In the genomic region with DNA sequence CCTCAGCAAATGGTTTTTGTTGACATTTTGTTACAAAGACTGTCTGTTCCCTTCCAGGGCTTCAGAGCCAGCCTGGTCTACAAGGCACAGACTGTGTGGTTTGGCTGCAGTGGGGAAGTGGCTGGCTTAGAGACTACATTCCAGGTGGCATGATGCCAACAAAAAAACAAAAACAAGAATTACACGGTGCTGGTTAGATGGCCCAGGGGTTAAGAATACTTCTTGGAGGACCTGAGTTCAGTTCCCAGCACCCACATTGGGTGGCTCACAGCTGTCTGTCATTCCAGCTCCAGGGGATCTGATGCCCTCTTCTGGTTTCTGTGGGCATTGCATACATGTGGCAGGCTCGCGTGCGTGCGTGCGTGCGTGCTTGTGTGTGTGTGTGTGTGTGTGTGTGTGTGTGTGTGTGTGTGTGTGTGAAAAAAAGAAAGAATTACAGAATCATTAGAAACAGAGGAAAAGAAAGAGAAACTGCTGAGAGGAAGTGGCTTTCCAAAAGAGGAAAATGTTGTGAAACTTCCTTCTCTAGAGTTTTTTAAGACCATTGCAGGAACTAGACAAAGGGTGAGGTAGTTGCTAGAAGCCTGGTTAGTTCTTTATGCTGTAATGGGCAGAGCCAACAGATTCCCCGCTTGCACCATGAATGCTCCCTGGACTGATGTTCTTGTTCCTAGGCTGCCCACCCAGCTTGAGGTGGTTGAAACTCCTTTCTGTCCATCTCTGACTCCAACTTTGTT, we compare ENCODE assay signal across 17 mouse cellular contexts. TPM values are rescaled to one million over a fixed set of nuclear protein-coding genes. Genes with fewer than 3 reads are reported as not detected.
DNase-seq lines count a peak whose midpoint lies in the region; ATAC-seq and TF ChIP-seq lines count a peak whose summit lies in the region.
"Had no signal": no experiment of that assay in that cellular context is flagged by ENCODE, and none has a peak within 500 bp of the region (broad histone marks: within the 10 kb centered on the region; RNA-seq: fewer than 3 reads in every experiment).

No protein-coding gene starts in this region.

- no peaks in the 10 kb centered on the region for H3K27me3 ChIP-seq in hindbrain, postnatal 0 days (ENCODE audit: insufficient read depth, low read length)
- H3K27me3 ChIP-seq in hindbrain, embryonic 12.5 days, result no peaks in the 10 kb centered on the region
- no peaks in the 10 kb centered on the region for H3K27me3 ChIP-seq in liver, postnatal 0 days (ENCODE audit: insufficient read depth, low read length)
- H3K27me3 ChIP-seq: lung, embryonic 15.5 days; midbrain, embryonic 13.5 days had no signal

- H3K4me2 ChIP-seq in hindbrain, postnatal 0 days (ENCODE audit: low read depth, low read length), result no peak overlapping the region
- no peak overlapping the region for H3K4me2 ChIP-seq in hindbrain, embryonic 12.5 days (replicated peaks)
- H3K4me2 ChIP-seq in liver, postnatal 0 days (ENCODE audit: low read depth, low read length), result no peak overlapping the region
- H3K4me2 ChIP-seq: lung, embryonic 15.5 days; midbrain, embryonic 13.5 days had no signal

- no peak overlapping the region for H3K4me3 ChIP-seq in hindbrain, postnatal 0 days (ENCODE audit: low read length)
- no peak overlapping the region for H3K4me3 ChIP-seq in hindbrain, embryonic 12.5 days
- H3K4me3 ChIP-seq in liver, postnatal 0 days (ENCODE audit: low read depth, low read length), result no peak overlapping the region
- H3K4me3 ChIP-seq: lung, embryonic 15.5 days; midbrain, embryonic 13.5 days had no signal

- no peaks in the 10 kb centered on the region for H3K9me3 ChIP-seq in hindbrain, postnatal 0 days (ENCODE audit: low read length)
- H3K9me3 ChIP-seq in hindbrain, embryonic 12.5 days (replicated peaks), result no peaks in the 10 kb centered on the region
- H3K9me3 ChIP-seq in liver, postnatal 0 days (ENCODE audit: low read length), result peaks cover 4% of the 10 kb centered on the region; the same call in 1 of the 2 replicates
- H3K9me3 ChIP-seq: lung, embryonic 15.5 days; midbrain, embryonic 13.5 days had no signal

- no peak for DNase-seq in hindbrain, postnatal 0 days (ENCODE audit: low spot score)
- DNase-seq in A20 (ENCODE audit: low read depth, low spot score) (peak; percentile 45), R1 (ENCODE audit: low read depth, low spot score) (peak; percentile 65)
- no peak for DNase-seq in liver, postnatal 0 days
- DNase-seq in right cerebral cortex, adult 18-20 months, result no peak
- no peak for DNase-seq in embryo, embryonic 9.5 days (ENCODE audit: extremely low spot score)
- no peak for DNase-seq in layer of hippocampus, adult 18-20 months (ENCODE audit: low spot score in 2 of 2)
- DNase-seq: cerebellum, adult 2 months; gastrocnemius, postnatal 36 days; heart, postnatal 10 days; kidney, adult 11 months; thymus, postnatal 36 days had no signal

- TF ChIP-seq EP300 in liver, postnatal 0 days (IDR thresholded peaks at IDR 0.05; ENCODE audit: low read depth), result no peak

- H3K27ac ChIP-seq in hindbrain, postnatal 0 days, result no peak overlapping the region
- no peak overlapping the region for H3K27ac ChIP-seq in hindbrain, embryonic 12.5 days
- H3K27ac ChIP-seq in liver, postnatal 0 days (ENCODE audit: low read depth), result peak overlapping the region; percentile 86
- H3K27ac ChIP-seq: lung, embryonic 15.5 days; midbrain, embryonic 13.5 days had no signal

- H3K9ac ChIP-seq in hindbrain, postnatal 0 days (replicated peaks; ENCODE audit: low read length), result no peak overlapping the region
- no peak overlapping the region for H3K9ac ChIP-seq in hindbrain, embryonic 12.5 days
- no peak overlapping the region for H3K9ac ChIP-seq in liver, postnatal 0 days (replicated peaks)
- H3K9ac ChIP-seq: lung, embryonic 15.5 days; midbrain, embryonic 13.5 days had no signal

- TF ChIP-seq CTCF in hindbrain, postnatal 0 days (IDR thresholded peaks at IDR 0.05; ENCODE audit: low read depth), result peak; percentile 13; the same call in 1 of the 2 replicates
- TF ChIP-seq CTCF in liver, postnatal 0 days (IDR thresholded peaks at IDR 0.05; ENCODE audit: low read depth), result peak; percentile 38; the same call in 1 of the 2 replicates

- no peaks in the 10 kb centered on the region for H3K36me3 ChIP-seq in hindbrain, postnatal 0 days (ENCODE audit: insufficient read depth, low read length)
- no peaks in the 10 kb centered on the region for H3K36me3 ChIP-seq in hindbrain, embryonic 12.5 days
- H3K36me3 ChIP-seq in liver, postnatal 0 days (replicated peaks; ENCODE audit: insufficient read depth, low read length), result peaks cover 3% of the 10 kb centered on the region; the same call in 1 of the 2 replicates
- H3K36me3 ChIP-seq: lung, embryonic 15.5 days; midbrain, embryonic 13.5 days had no signal

- ATAC-seq in hindbrain, postnatal 0 days, result no peak
- ATAC-seq in hindbrain, embryonic 12.5 days (ENCODE audit: low FRiP score), result no peak
- no peak for ATAC-seq in liver, postnatal 0 days
- ATAC-seq: midbrain, embryonic 13.5 days had no signal

- H3K4me1 ChIP-seq in hindbrain, postnatal 0 days (ENCODE audit: insufficient read depth, low read length), result no peaks in the 10 kb centered on the region
- H3K4me1 ChIP-seq in hindbrain, embryonic 12.5 days, result peaks cover 9% of the 10 kb centered on the region
- H3K4me1 ChIP-seq in liver, postnatal 0 days (ENCODE audit: insufficient read depth), result peaks cover 47% of the 10 kb centered on the region

- WGBS in hindbrain, postnatal 0 days, result 92% methylated on average over 8 of the region's 8 CpGs
- 94% methylated on average over 8 of the region's 8 CpGs for WGBS in hindbrain, embryonic 12.5 days
- 87% methylated on average over 8 of the region's 8 CpGs for WGBS in liver, postnatal 0 days (ENCODE audit: insufficient replicate concordance)

RNA-seq across cellular contexts. Expression of a gene that starts 24.9 kb away (rescaled TPM):
- total RNA-seq in hindbrain, postnatal 0 days (2014; rRNA removed), result 12.1 and 13.9 TPM in 2 replicates
- 4.6 and 4.8 TPM in 2 replicates for polyA plus RNA-seq in hindbrain, postnatal 0 days (2015; fragmentation: Nextera tagmentation; extraction: Ambion mirVana)
- 3.2 and 3.4 TPM in 2 replicates for polyA plus RNA-seq in hindbrain, embryonic 12.5 days (2016; fragmentation: Nextera tagmentation; extraction: Ambion mirVana)
- polyA plus RNA-seq in liver, postnatal 0 days (2015; fragmentation: Nextera tagmentation; extraction: Ambion mirVana), result 9.2 and 10.8 TPM in 2 replicates
- total RNA-seq in layer of hippocampus, adult 18-20 months (2021), result 10 to 100 TPM; 21.1 to 27.2 TPM

RNA-seq across cellular contexts. Expression of a gene that starts 33.7 kb away (rescaled TPM):
- total RNA-seq in hindbrain, postnatal 0 days (2014; rRNA removed), result 52.2 and 55.5 TPM in 2 replicates
- polyA plus RNA-seq in hindbrain, postnatal 0 days (2015; fragmentation: Nextera tagmentation; extraction: Ambion mirVana), result 0.89 and 1.6 TPM in 2 replicates
- polyA plus RNA-seq in hindbrain, embryonic 12.5 days (2016; fragmentation: Nextera tagmentation; extraction: Ambion mirVana), result 0.81 and 1.0 TPM in 2 replicates
- 0.62 and 0.83 TPM in 2 replicates for polyA plus RNA-seq in liver, postnatal 0 days (2015; fragmentation: Nextera tagmentation; extraction: Ambion mirVana)
- total RNA-seq in layer of hippocampus, adult 18-20 months (2021), result 10 to 100 TPM; 54.4 to 60.9 TPM

RNA-seq across cellular contexts. Expression of a gene that starts 39.4 kb away (rescaled TPM):
- 95.7 and 95.9 TPM in 2 replicates for total RNA-seq in hindbrain, postnatal 0 days (2014; rRNA removed)
- polyA plus RNA-seq in hindbrain, postnatal 0 days (2015; fragmentation: Nextera tagmentation; extraction: Ambion mirVana), result 65.4 and 66.8 TPM in 2 replicates
- 62.7 and 63.1 TPM in 2 replicates for polyA plus RNA-seq in hindbrain, embryonic 12.5 days (2016; fragmentation: Nextera tagmentation; extraction: Ambion mirVana)
- 10.0 and 12.9 TPM in 2 replicates for polyA plus RNA-seq in liver, postnatal 0 days (2015; fragmentation: Nextera tagmentation; extraction: Ambion mirVana)
- 10 to 100 TPM; 44.3 to 48.5 TPM for total RNA-seq in layer of hippocampus, adult 18-20 months (2021)

RNA-seq across cellular contexts. Expression of a gene that starts 56.5 kb away (rescaled TPM):
- not detected in 2 replicates for total RNA-seq in hindbrain, postnatal 0 days (2014; rRNA removed)
- 0.28 and 0.51 TPM in 2 replicates for polyA plus RNA-seq in hindbrain, postnatal 0 days (2015; fragmentation: Nextera tagmentation; extraction: Ambion mirVana)
- 0.49 and 0.99 TPM in 2 replicates for polyA plus RNA-seq in hindbrain, embryonic 12.5 days (2016; fragmentation: Nextera tagmentation; extraction: Ambion mirVana)
- 0.70 TPM in 1 of 2 replicates, not detected in the other for polyA plus RNA-seq in liver, postnatal 0 days (2015; fragmentation: Nextera tagmentation; extraction: Ambion mirVana)
- total RNA-seq in layer of hippocampus, adult 18-20 months (2021), result not detected
- total RNA-seq: adrenal gland, adult 18-20 months; gastrocnemius, postnatal 36 days; heart, postnatal 10 days; left cerebral cortex, postnatal 10 days had no signal
- polyA plus RNA-seq: lung, embryonic 15.5 days had no signal

RNA-seq across cellular contexts. Expression of a gene that starts 58.6 kb away (rescaled TPM):
- total RNA-seq in hindbrain, postnatal 0 days (2014; rRNA removed), result 179 and 211 TPM in 2 replicates
- polyA plus RNA-seq in hindbrain, postnatal 0 days (2015; fragmentation: Nextera tagmentation; extraction: Ambion mirVana), result 295 TPM in 2 replicates
- 201 and 207 TPM in 2 replicates for polyA plus RNA-seq in hindbrain, embryonic 12.5 days (2016; fragmentation: Nextera tagmentation; extraction: Ambion mirVana)
- 88.5 and 88.9 TPM in 2 replicates for polyA plus RNA-seq in liver, postnatal 0 days (2015; fragmentation: Nextera tagmentation; extraction: Ambion mirVana)
- 100 to 1,000 TPM; 221 to 222 TPM for total RNA-seq in layer of hippocampus, adult 18-20 months (2021)

Comparison
In these comparisons a context has a peak if more than half of its experiments do, and no peak if none do; other contexts are left out.
1. DNase-seq: peak in A20 (single experiment) and R1 (single experiment); none in hindbrain, postnatal 0 days (single experiment), liver, postnatal 0 days (single experiment), right cerebral cortex, adult 18-20 months (single experiment), embryo, embryonic 9.5 days (single experiment) and layer of hippocampus, adult 18-20 months (0 of 2).